Mouse (Mus musculus) CD4-positive naive resting alpha-beta T cell, adult 57 days (primary cell): Measurements from ENCODE around the gene Hax1. TPM values are rescaled to one million over a fixed set of nuclear protein-coding genes. Genes with fewer than 3 reads are reported as not detected.

Source experiments
- total RNA-seq: library from RNA; stranded (reverse); gene quantifications from one replicate; pipeline ENCODE4 v1.2.4, GENCODE M21; 2023

Gene Hax1
- 58.9 TPM for total RNA-seq

GRCm38 (mm10) chr3:89998612-89999054 is at the start of gene Hax1:
Gene Hax1, minus strand, starts transcription at chr3:89998780.

DNA sequence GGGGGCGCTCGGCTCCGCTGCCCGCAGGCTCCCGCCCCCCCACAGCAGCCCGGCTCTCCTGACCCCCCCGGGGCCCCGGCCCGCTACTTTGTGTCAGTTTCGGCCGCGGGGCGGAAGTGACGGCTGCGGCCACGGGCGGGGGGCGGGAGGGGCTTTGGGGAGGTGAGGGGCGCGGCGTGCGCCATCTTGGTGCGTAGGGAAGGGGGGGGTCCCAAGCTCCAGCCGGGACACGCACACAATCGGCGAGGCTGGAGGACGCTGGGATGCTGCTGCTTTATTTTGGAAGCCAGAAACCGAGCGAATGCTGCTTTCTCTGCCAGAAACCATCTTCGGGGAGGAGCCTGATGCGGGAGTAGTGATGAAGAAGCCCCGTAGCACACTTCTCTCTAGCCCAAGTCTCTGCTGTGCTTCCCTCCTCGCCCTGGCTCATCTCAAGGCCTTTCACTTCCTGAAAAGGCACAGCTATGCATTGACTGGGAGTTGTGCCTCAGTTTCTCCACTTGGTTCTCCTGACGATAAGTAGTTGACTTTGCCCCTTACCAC is 35.3 kb downstream of the Hax1 start, which contains the start of gene Atp8b2:
Atp8b2 (minus strand) TSS at position 288 of the 543 bp plus-strand sequence.

Other genes with a start within 250 kb of the Hax1 start
- 2.7 TPM for gene Chrnb2, start 234.1 kb downstream of the Hax1 start, total RNA-seq
- 84.0 TPM for gene Ube2q1, start 225.2 kb downstream of the Hax1 start, total RNA-seq
- gene She, start 167.4 kb downstream of the Hax1 start, total RNA-seq = 1.8 TPM
- 186 TPM for gene Il6ra, start 85.6 kb downstream of the Hax1 start, total RNA-seq
- gene Atp8b2, start 35.3 kb downstream of the Hax1 start, total RNA-seq = 140 TPM
- 96.2 TPM for gene 4933434E20Rik, start 52.9 kb upstream of the Hax1 start, total RNA-seq
- 246 TPM for gene Ubap2l, start 53.8 kb upstream of the Hax1 start, total RNA-seq
- gene Tpm3, start 73.9 kb upstream of the Hax1 start, total RNA-seq = 627 TPM
- gene Nup210l, start 105.4 kb upstream of the Hax1 start, total RNA-seq = 0.95 TPM
- 11,754 TPM for gene Rps27, start 214.9 kb upstream of the Hax1 start, total RNA-seq
- gene Rab13, start 214.9 kb upstream of the Hax1 start, total RNA-seq = 1.2 TPM
- gene Jtb, start 232.8 kb upstream of the Hax1 start, total RNA-seq = 75.2 TPM
- gene Creb3l4, start 244.7 kb upstream of the Hax1 start, total RNA-seq = not detected
- gene Slc39a1, start 249.4 kb upstream of the Hax1 start, total RNA-seq = 22.3 TPM